Mouse (Mus musculus) MEL (cell line): ENCODE measurements at regions not wholly inside any gene's neighbourhood (a gene's known extent, or its start where the extent isn't known, plus 50 kb on each side); places are given as distances from the start of the nearest gene placed in this dataset.

Experiments
- DNase-seq: peaks from one replicate; pipeline ENCODE4 v3.0.0; 2011; ENCODE audit warnings: low read depth, low spot score
- H3K27ac ChIP-seq: 2 replicates; pipeline ENCODE4 v1.5.1; 2012; ENCODE audit warnings: low read depth, mild to moderate bottlenecking, control low read depth, low read length, moderate library complexity; ENCODE audit not compliant: control insufficient read depth
- H3K27me3 ChIP-seq, 2 experiments: fragments of 150-350 bp in 1 of 2; sonication (generic) in 1 of 2; 2 replicates each; pipeline ENCODE4 v1.6.1; 2012; ENCODE audit warnings: low read length in 2 of 2, mild to moderate bottlenecking in 2 of 2, improper control_type of control experiment in 1 of 2, moderate library complexity in 1 of 2; ENCODE audit not compliant: insufficient read depth in 2 of 2, control insufficient read depth in 1 of 2
- H3K36me3 ChIP-seq, 2 experiments: 2 replicates each; pipeline ENCODE4 v1.6.1; 2012 to 2014; ENCODE audit warnings: low read length in 2 of 2, improper control_type of control experiment in 1 of 2, inconsistent platforms in 1 of 2, mild to moderate bottlenecking in 1 of 2; ENCODE audit not compliant: insufficient read depth in 2 of 2, control insufficient read depth in 1 of 2
- H3K4me1 ChIP-seq, 2 experiments: fragments of 150-350 bp in 1 of 2; sonication (generic) in 1 of 2; 2 replicates each; pipeline ENCODE4 v1.6.1; 2012; ENCODE audit warnings: low read length in 2 of 2, improper control_type of control experiment in 1 of 2, mild to moderate bottlenecking in 1 of 2; ENCODE audit not compliant: insufficient read depth in 2 of 2, control insufficient read depth in 1 of 2
- H3K4me3 ChIP-seq, 2 experiments: fragments of 150-350 bp in 1 of 2; sonication (generic) in 1 of 2; 2 replicates each; pipeline ENCODE4 v1.5.1; 2012; ENCODE audit warnings: low read depth in 2 of 2, low read length in 2 of 2, mild to moderate bottlenecking in 2 of 2, moderate library complexity in 2 of 2, control low read depth in 1 of 2, improper control_type of control experiment in 1 of 2; ENCODE audit not compliant: control insufficient read depth in 1 of 2, insufficient read depth in 1 of 2
- H3K79me2 ChIP-seq: 2 replicates; pipeline ENCODE4 v1.6.1; 2012; ENCODE audit warnings: mild to moderate bottlenecking, low read length, moderate library complexity; ENCODE audit not compliant: control insufficient read depth, poor library complexity, insufficient read depth
- H3K9ac ChIP-seq: 2 replicates; pipeline ENCODE4 v1.6.1; 2012; ENCODE audit warnings: low read depth, mild to moderate bottlenecking, control low read depth, low read length, moderate library complexity; ENCODE audit not compliant: control insufficient read depth, poor library complexity, severe bottlenecking
- H3K9me3 ChIP-seq: fragments of 150-350 bp; sonication (generic); replicated peaks from 2 replicates; pipeline ENCODE4 v1.6.1; 2012; ENCODE audit warnings: mild to moderate bottlenecking, low read length, improper control_type of control experiment, moderate library complexity; ENCODE audit not compliant: insufficient read depth
- BHLHE40 ChIP-seq: IDR thresholded peaks from 2 replicates; pipeline ENCODE4 v1.6.1; 2012; ENCODE audit warnings: low read depth, mild to moderate bottlenecking, inconsistent platforms, low read length, improper control_type of control experiment, borderline replicate concordance
- CHD1 ChIP-seq: IDR thresholded peaks from 2 replicates; pipeline ENCODE4 v1.6.1; 2012; ENCODE audit warnings: low read depth, mild to moderate bottlenecking, inconsistent platforms, low read length, improper control_type of control experiment
- CHD2 ChIP-seq: IDR thresholded peaks from 2 replicates; pipeline ENCODE4 v1.6.1; 2011; ENCODE audit warnings: low read length, improper control_type of control experiment
- CTCF ChIP-seq, 3 experiments: IDR thresholded peaks in 2 of 3; conservative IDR thresholded peaks in 1 of 3; 2 replicates each; pipeline ENCODE4 v1.5.1; 2011 to 2012; ENCODE audit warnings: low read length in 3 of 3, low read depth in 2 of 3, mild to moderate bottlenecking in 2 of 3, improper control_type of control experiment in 1 of 3, inconsistent platforms in 1 of 3, mixed read lengths in 1 of 3, moderate library complexity in 1 of 3; ENCODE audit not compliant: control insufficient read depth in 1 of 3, insufficient read depth in 1 of 3, poor library complexity in 1 of 3, severe bottlenecking in 1 of 3
- E2F4 ChIP-seq: IDR thresholded peaks from 2 replicates; pipeline ENCODE4 v1.6.1; 2011; ENCODE audit warnings: low read depth, low read length, improper control_type of control experiment, borderline replicate concordance
- ELF1 ChIP-seq: IDR thresholded peaks from 2 replicates; pipeline ENCODE4 v1.6.1; 2014; ENCODE audit warnings: low read depth, mild to moderate bottlenecking, inconsistent platforms, low read length, improper control_type of control experiment, moderate library complexity
- ETS1 ChIP-seq: IDR thresholded peaks from 2 replicates; pipeline ENCODE4 v1.6.1; 2012; ENCODE audit warnings: low read depth, mild to moderate bottlenecking, inconsistent platforms, low read length, improper control_type of control experiment, moderate library complexity
- GABPA ChIP-seq: IDR thresholded peaks from 2 replicates; pipeline ENCODE4 v1.6.1; 2012; ENCODE audit warnings: low read depth, mild to moderate bottlenecking, inconsistent platforms, low read length, improper control_type of control experiment, moderate library complexity
- GATA1 ChIP-seq: IDR thresholded peaks from 2 replicates; pipeline ENCODE4 v1.6.1; 2011; ENCODE audit warnings: low read depth, low read length, improper control_type of control experiment
- HCFC1 ChIP-seq: IDR thresholded peaks from 2 replicates; pipeline ENCODE4 v1.6.1; 2012; ENCODE audit warnings: low read depth, mild to moderate bottlenecking, inconsistent platforms, low read length, improper control_type of control experiment, moderate library complexity
- JUND ChIP-seq: IDR thresholded peaks from 2 replicates; pipeline ENCODE4 v1.6.1; 2011; ENCODE audit warnings: low read depth, mild to moderate bottlenecking, improper control_type of control experiment, low read length
- KAT2A ChIP-seq: conservative IDR thresholded peaks from 2 replicates; pipeline ENCODE4 v1.6.1; 2012; ENCODE audit warnings: low read depth, low read length, improper control_type of control experiment, inconsistent platforms
- MAFK ChIP-seq: IDR thresholded peaks from 2 replicates; pipeline ENCODE4 v1.6.1; 2011; ENCODE audit warnings: low read depth, mild to moderate bottlenecking, low read length, improper control_type of control experiment, borderline replicate concordance
- MAX ChIP-seq: IDR thresholded peaks from 2 replicates; pipeline ENCODE4 v1.6.1; 2011; ENCODE audit warnings: low read length, improper control_type of control experiment
- MAZ ChIP-seq: IDR thresholded peaks from 2 replicates; pipeline ENCODE4 v1.6.1; 2012; ENCODE audit warnings: low read depth, mild to moderate bottlenecking, inconsistent platforms, low read length, improper control_type of control experiment
- MXI1 ChIP-seq: IDR thresholded peaks from 2 replicates; pipeline ENCODE4 v1.6.1; 2011; ENCODE audit warnings: mild to moderate bottlenecking, low read depth, low read length, improper control_type of control experiment
- MYB ChIP-seq: IDR thresholded peaks from 2 replicates; pipeline ENCODE4 v1.6.1; 2011; ENCODE audit warnings: mild to moderate bottlenecking, low read depth, low read length, improper control_type of control experiment
- NELFE ChIP-seq: IDR thresholded peaks from 2 replicates; pipeline ENCODE4 v1.6.1; 2011; ENCODE audit warnings: low read depth, low read length, improper control_type of control experiment
- RAD21 ChIP-seq: IDR thresholded peaks from 2 replicates; pipeline ENCODE4 v1.6.1; 2011; ENCODE audit warnings: mild to moderate bottlenecking, low read depth, low read length, improper control_type of control experiment
- RCOR1 ChIP-seq: IDR thresholded peaks from 2 replicates; pipeline ENCODE4 v1.6.1; 2012; ENCODE audit warnings: low read depth, mild to moderate bottlenecking, inconsistent platforms, low read length, improper control_type of control experiment
- SMC3 ChIP-seq: IDR thresholded peaks from 2 replicates; pipeline ENCODE4 v1.6.1; 2011; ENCODE audit warnings: low read depth, low read length, improper control_type of control experiment
- TBP ChIP-seq: IDR thresholded peaks from 2 replicates; pipeline ENCODE4 v1.8.0; 2011; ENCODE audit warnings: low read depth, low read length, improper control_type of control experiment
- TCF12 ChIP-seq: IDR thresholded peaks from 2 replicates; pipeline ENCODE4 v1.6.1; 2014; ENCODE audit warnings: low read depth, mild to moderate bottlenecking, inconsistent platforms, low read length, improper control_type of control experiment, moderate library complexity
- USF1 ChIP-seq: IDR thresholded peaks from 2 replicates; pipeline ENCODE4 v1.6.1; 2014; ENCODE audit warnings: low read depth, mild to moderate bottlenecking, inconsistent platforms, low read length, improper control_type of control experiment, moderate library complexity
- ZNF384 ChIP-seq: IDR thresholded peaks from 2 replicates; pipeline ENCODE4 v1.6.1; 2012; ENCODE audit warnings: low read depth, mild to moderate bottlenecking, inconsistent platforms, low read length, improper control_type of control experiment

DNA sequence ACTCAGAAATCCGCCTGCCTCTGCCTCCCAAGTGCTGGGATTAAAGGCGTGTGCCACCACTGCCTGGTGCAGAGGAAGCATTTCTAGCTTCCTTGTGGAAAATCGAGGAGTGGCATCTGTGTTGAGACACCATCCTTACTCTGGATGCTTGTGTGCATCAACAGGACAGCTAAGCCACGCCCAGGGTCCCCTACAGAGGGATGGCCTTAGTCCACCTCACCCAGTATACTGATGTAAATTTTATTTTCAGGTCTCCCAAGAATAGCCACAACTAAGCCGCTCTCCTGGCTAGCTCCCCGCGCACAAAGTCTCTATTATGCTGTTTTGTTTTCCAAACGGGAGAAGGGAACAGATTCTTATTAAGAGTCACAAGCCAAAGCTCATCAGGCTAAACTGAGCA, 262.8 kb upstream of the Sulf2 start:
- no peak overlapping the region for H3K27ac ChIP-seq
- no peaks in the 10 kb centered on the region for H3K27me3 ChIP-seq
- TF ChIP-seq ETS1 (no peak), GATA1 (no peak), BHLHE40 (no peak), ELF1 (no peak), E2F4 (no peak), JUND (no peak), CHD2 (no peak), USF1 (no peak), MAFK (no peak), MYB (no peak), CHD1 (no peak), KAT2A (no peak), MXI1 (no peak), MAZ (no peak), SMC3 (no peak)
- TF ChIP-seq, all 39 proteins: peak for 0
- Histone ChIP-seq H3K9me3 (no peaks in the 10 kb centered on the region), H3K4me3 (no peak overlapping the region), H3K79me2 (no peaks in the 10 kb centered on the region), H3K36me3 (no peaks in the 10 kb centered on the region), H3K4me1 (no peaks in the 10 kb centered on the region), H3K9ac (no peak overlapping the region)
- DNase-seq, result no peak

DNA sequence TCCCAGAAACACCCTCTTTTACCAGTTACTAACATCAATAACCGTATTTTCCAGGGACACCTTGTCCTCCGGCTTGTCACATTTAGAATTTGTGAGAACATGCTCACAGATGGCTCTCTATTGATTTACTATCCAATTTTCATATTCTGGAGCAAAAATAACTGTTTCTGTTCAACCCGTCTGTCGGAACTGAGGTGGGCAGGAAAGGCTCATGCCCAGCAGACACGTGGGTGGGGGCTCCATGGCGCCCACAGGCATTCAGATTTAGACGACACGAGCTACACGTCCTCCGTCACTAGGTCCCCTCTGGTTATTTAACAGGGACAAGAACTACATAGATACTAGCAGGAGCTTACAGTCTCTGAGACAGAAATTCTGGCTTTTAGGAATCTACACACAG, 262.2 kb upstream of the Sulf2 start:
- Histone ChIP-seq H3K4me1 (no peaks in the 10 kb centered on the region), H3K27ac (no peak overlapping the region), H3K36me3 (no peaks in the 10 kb centered on the region), H3K9me3 (no peaks in the 10 kb centered on the region), H3K4me3 (no peak overlapping the region), H3K27me3 (no peaks in the 10 kb centered on the region)
- no peak for DNase-seq
- TF ChIP-seq E2F4 (no peak), CTCF (IDR thresholded peaks at IDR 0.05 in 2 of 3, conservative IDR thresholded peaks at IDR 0.05 in 1 of 3; ENCODE audit: control insufficient read depth in 1 of 3, insufficient read depth in 1 of 3, low read depth in 2 of 3, low read length in 3 of 3, poor library complexity in 1 of 3, severe bottlenecking in 1 of 3) (no peak)
- TF ChIP-seq, all 39 proteins: peak for 0
- Histone ChIP-seq H3K9ac (no peak overlapping the region), H3K79me2 (no peaks in the 10 kb centered on the region)

GRCm38 (mm10) chr2:166415481-166415965, 260.1 kb upstream of the Sulf2 start:
- H3K79me2 ChIP-seq, result no peaks in the 10 kb centered on the region
- H3K9me3 ChIP-seq, result no peaks in the 10 kb centered on the region
- no peaks in the 10 kb centered on the region for H3K27me3 ChIP-seq
- no peak for DNase-seq
- H3K36me3 ChIP-seq, result no peaks in the 10 kb centered on the region
- no peaks in the 10 kb centered on the region for H3K4me1 ChIP-seq
- no peak overlapping the region for H3K4me3 ChIP-seq
- TF ChIP-seq BHLHE40 (no peak), ZNF384 (no peak), RCOR1 (no peak), GABPA (no peak), CHD2 (no peak), CTCF (IDR thresholded peaks at IDR 0.05 in 2 of 3, conservative IDR thresholded peaks at IDR 0.05 in 1 of 3; ENCODE audit: control insufficient read depth in 1 of 3, insufficient read depth in 1 of 3, low read depth in 2 of 3, low read length in 3 of 3, poor library complexity in 1 of 3, severe bottlenecking in 1 of 3) (no peak), MAFK (no peak), RAD21 (no peak), HCFC1 (no peak), CHD1 (no peak), TCF12 (no peak), MAX (no peak), TBP (no peak), E2F4 (no peak), USF1 (no peak), JUND (no peak), ELF1 (no peak), NELFE (no peak)
- H3K9ac ChIP-seq, result no peak overlapping the region
- H3K27ac ChIP-seq, result no peak overlapping the region
